Mouse (Mus musculus): ENCODE results near the gene Ptpre.

GRCm38 (mm10) chr7:135673576-135673975 is 136.3 kb downstream of the Ptpre start:
- no peak for TF ChIP-seq CTCF (IDR thresholded peaks at IDR 0.05; ENCODE audit: low read depth, low read length)
- TF ChIP-seq POLR2A (IDR thresholded peaks at IDR 0.05; ENCODE audit: extremely low read depth, insufficient read depth, low read length) = no peak

Data from liver, adult 2 months (tissue).